Mouse (Mus musculus): ENCODE data around the gene Lin7c.

Gene Lin7c

GRCm38 (mm10) chr2:109916782-109917495, 26.3 kb downstream of the Lin7c start:
- no peak for DNase-seq (ENCODE audit: low read depth, low spot score)

DNA sequence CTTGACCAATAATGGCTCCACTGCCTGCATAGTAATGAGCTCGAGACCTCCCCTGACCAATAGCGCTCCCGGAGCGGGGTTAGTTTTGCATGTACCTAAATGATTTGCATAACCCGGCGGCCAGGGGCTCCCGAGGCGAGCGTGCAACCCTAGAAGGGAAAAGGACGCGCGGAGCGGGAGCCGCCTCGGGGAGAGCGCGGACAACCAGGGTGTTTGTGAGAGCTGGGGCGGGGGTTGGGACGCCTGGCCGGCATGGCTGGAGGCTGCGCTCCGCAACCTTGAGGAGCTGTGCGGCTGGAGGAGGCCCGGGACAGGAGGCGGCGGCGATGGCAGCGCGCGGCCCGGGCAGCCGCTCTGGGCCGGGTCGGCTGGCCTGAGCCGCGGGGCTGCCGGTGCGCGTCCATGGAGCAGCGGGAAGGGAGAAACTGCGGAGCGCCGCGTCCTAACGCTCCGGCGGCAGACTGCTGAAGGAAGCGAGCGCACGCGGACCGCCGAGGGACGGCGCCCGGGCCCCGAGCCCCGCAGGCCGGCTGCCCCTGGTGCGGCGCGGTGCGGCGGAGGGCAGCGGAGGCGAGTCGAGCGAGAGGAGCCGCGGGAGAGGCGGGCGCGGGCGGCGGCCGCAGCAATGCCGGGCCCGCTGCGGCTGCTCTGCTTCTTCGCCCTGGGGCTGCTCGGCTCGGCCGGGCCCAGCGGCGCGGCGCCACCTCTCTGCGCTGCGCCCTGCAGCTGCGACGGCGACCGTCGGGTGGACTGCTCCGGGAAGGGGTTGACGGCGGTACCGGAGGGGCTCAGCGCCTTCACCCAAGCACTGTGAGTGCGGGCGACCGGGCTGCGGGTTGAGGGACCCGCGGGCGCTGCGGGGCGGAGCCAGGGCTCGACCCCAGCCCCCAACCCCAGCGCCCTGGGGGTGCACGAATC, 27.1 kb downstream of the Lin7c start, which contains the start of gene Lgr4:
Gene Lgr4 (plus strand): TSS at position 152 of the 918 bp plus-strand sequence.
- peak; percentile 99 for DNase-seq (ENCODE audit: low read depth, low spot score)

GRCm38 (mm10) chr2:109918592-109919262, 28.1 kb downstream of the Lin7c start:
- peak; percentile 56 for DNase-seq (ENCODE audit: low read depth, low spot score)

DNA sequence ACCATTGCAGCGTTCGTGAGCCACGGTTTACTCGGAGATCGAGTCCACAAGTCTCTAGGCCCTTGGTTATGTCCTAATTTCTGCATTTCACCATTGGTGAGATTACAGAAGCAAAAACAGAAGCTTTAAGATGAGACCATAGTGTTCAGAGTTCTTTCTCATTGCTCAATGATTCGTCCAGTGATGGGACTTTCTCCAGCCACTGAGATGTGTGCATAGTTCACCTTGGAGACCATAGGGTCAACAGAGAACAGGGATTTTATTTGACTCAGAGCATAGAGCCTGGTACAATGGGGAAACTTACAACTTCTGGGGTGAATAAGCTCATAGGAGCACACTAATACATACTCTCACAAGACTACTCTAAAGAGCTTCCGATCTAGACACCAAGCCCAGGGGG, 29.8 kb downstream of the Lin7c start:
- DNase-seq (ENCODE audit: low read depth, low spot score), result no peak

DNA sequence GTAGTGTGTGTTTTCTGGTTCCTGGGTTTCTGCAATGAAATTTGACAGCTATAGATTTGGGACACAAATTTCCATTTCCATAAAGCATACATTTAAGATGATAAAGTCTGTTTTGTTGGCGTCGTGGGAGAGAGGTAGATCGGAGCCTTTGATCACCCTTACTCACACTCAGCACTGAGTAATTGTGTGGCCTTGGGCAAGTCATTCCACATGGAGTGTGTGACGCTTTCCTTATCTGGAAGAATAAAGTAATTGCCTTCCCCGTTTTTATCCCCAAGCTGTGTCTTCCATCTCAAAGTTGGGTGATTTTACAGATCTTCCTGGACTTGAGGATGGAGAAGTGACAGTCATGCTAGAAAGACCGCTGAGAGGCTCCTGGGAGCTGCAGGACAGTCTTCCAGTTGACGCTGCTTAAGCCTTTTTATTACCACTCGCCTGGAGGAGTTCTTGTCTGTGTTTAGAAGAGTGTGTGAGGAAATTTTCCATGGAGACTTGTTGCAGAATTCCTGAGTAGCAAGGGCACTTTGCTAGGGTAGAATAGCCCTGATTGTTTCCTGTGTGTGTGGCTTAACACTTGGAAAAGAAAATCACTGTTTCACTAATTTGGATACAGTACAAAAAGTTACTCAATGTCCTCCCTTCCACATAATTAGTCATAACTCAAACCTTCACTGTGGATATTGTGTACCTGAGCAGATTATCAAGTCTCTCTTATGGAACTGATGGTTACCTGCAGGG, 30.8 kb downstream of the Lin7c start:
- no peak for DNase-seq (ENCODE audit: low read depth, low spot score)

DNA sequence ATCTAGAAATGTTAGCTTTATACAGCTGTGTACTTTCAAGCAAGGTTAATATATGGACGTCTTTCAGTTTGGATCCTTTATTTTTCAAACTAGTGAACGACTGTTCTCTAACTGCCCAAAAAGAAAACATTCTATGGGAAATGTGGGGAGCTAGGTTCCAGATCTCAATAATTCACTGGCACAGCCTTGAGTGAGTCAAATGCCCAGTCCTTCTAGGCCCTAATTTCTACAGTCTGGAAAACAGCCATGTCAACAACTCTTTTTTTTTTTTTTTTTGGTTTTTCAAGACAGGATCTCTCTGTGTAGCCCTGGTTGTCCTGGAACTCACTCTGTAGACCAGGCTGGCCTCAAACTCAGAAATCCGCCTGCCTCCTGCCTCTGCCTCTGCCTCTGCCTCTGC, 31.7 kb downstream of the Lin7c start:
- DNase-seq (ENCODE audit: low read depth, low spot score), result no peak

DNA sequence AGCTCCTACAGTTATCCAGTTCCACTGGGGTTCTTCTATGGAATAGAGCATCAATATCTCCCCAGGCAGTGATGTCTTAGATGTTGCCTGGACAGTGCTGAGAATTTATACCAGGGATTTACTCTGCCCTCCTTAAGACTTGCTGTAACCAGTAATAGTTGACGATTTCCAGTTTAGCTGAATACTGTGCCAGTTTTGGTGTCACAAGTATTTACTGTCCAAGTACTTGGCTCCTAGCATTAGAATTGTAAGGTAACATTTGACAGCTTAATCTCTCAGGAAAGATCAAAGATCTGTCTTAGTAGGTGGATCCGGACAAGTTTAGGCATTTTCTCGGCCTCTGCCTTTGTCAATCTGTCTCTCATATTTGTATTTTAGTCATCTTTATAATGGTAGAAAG, 32.4 kb downstream of the Lin7c start:
- DNase-seq (ENCODE audit: low read depth, low spot score), result no peak

DNA sequence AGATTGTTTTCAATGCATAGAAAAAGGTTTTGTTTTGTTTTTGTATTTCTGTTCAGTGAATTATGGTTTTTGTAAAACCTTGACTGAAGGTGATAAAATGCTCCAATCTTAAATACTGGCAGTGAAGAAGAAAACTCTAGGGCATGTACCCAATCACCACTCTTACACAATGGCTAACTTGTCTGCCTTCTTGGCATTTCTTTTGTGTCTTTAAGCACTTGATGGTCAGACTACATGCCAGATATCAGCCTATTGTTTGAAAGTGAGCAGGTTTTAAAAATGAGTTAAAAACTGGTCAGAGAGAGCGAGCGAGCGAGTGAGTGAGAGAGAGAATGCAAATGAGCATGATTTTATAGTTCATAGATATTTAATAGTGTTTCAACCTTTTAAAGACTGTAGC, 33.3 kb downstream of the Lin7c start:
- DNase-seq (ENCODE audit: low read depth, low spot score), result peak; percentile 17

- DNase-seq (ENCODE audit: low read depth, low spot score), result no peak
Measured at GRCm38 (mm10) chr2:109926984-109927383, 36.3 kb downstream of the Lin7c start.

GRCm38 (mm10) chr2:109927446-109927845, 36.8 kb downstream of the Lin7c start:
- no peak for DNase-seq (ENCODE audit: low read depth, low spot score)

GRCm38 (mm10) chr2:109927876-109928275, 37.2 kb downstream of the Lin7c start:
- no peak for DNase-seq (ENCODE audit: low read depth, low spot score)

DNA sequence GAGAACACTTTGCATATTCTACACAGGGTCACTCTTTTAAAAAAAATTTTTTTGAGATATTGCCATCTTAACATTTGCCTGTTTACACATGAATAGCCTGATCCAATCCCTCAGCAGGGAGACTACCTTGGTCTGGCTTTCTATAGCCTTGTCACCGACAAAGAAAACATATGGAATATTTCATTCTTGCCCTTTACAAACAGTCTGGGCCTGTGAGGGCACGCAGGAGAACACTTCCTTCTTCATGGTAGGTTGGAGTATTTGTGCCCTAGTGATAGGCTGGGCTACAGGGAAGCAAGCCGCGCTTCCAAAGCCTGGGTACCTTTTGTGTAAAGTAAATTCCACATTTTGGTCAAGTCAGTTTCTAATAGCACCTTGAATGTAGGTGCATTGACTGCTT, 38.1 kb downstream of the Lin7c start:
- DNase-seq (ENCODE audit: low read depth, low spot score), result no peak

DNA sequence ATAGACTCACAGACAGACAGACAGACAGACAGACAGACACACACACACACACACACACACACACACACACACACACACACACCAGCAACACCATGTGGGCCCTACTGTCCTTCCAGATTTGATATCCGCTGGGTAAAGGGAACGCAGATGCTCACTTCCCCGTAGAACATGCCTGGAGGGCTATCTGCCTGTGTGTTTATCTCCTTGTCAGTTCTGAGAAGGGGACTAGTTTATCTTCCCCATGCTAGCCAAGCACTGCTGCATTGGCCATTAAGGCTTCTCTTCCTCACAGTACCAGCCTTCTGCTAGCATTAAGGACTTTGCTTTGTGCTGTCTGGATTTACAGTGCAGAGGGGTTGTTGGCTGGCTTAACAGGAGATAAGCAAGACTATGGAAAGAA, 38.6 kb downstream of the Lin7c start:
- DNase-seq (ENCODE audit: low read depth, low spot score), result no peak

GRCm38 (mm10) chr2:109930366-109930765, 39.7 kb downstream of the Lin7c start:
- peak; percentile 57 for DNase-seq (ENCODE audit: low read depth, low spot score)

DNA sequence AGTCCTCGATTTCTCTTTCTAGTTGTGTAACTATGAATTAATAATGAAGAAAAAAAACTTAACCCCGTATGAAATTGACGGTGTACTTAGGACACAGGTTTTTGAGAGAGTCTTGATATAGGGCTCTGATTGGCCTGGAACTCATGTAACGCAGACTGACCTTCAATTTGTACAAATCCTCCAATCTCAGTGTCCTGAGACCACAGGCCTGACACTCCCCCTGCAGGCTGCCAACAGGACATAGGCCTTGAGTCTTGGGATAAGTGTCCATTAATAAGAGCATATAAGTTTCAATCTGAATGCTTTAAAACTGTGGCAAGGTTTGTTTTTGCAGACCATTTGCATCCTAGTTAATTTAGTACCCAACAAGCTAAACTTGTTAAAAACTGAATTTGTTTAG, 40.1 kb downstream of the Lin7c start:
- peak; percentile 57 for DNase-seq (ENCODE audit: low read depth, low spot score)

DNA sequence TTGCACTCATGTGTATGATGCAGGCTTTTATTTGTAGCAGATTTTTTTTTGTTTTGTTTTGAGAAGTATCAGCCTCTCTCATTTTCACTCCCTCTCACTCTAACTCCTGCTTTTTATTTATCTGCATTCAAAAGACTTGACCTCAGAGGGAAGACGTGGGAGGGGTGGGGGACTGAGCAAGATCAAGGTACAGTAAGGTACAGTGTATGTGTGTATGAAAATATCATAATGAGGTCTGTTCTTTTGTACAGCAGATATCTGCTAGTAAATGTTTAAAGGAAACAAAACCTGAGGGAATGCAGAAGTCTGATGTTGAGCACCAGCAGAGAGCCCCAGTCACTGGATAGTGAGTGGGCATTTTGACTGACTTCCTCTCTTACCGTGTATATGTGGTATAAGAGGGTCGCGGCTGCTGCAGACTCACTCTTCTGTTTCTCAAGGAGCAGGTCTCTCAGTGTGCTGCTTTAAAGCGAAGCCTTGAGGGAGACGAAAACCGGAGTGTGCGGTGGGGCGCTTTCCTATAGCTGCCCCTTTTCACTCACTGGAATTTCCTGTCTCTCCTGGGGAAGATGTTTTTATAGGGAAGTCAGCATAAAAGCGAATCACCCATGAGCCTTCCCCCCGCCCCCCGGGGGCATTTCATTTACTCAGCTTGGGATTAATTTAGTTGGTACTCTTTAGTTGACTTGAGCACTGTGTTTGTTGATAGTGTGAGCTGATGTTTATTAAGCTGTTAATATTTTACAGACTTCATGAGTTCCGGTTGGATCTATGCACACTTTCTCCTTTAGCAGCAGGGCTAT, 41.5 kb downstream of the Lin7c start:
- no peak for DNase-seq (ENCODE audit: low read depth, low spot score)

GRCm38 (mm10) chr2:109933151-109933550, 42.5 kb downstream of the Lin7c start:
- DNase-seq (ENCODE audit: low read depth, low spot score), result no peak

DNA sequence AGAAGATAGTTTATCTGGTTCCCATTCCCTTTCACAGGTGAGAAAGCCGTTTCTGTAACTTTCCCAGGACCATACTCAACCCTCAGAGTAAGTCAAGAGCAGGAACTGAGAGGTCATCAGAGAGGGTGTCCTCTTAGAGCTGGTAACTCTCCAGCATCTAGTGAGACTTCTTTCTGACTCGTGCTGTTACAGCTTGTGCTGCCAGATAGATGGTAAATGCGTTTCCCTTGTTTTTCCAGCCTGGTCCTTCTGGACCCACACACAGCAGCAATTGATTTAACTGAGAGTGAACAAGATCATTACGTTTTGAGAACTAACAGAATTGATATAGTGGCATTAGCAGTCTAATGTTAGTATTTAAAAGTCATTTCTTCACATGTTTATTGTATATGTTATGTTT, 43.4 kb downstream of the Lin7c start:
- DNase-seq (ENCODE audit: low read depth, low spot score), result no peak

DNA sequence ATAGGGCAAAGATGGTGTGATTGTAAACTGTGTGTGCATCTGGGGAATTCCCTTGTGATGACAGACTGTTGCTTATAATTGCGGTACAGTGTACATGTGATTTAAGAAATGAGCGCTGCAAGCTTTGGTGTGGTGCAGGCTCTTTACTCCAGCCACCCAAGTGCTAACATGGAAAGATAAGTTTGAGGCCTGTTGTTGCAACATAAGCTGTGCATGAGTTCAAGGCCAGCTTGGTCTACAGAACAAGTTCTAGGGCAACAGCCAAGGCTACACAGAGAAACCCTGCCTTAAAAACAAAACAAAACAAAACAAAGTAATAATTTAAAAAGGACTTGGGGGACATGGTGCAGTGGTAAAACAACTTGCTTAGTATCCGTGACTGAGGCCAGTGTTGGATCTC, 44.5 kb downstream of the Lin7c start:
- no peak for DNase-seq (ENCODE audit: low read depth, low spot score)

DNA sequence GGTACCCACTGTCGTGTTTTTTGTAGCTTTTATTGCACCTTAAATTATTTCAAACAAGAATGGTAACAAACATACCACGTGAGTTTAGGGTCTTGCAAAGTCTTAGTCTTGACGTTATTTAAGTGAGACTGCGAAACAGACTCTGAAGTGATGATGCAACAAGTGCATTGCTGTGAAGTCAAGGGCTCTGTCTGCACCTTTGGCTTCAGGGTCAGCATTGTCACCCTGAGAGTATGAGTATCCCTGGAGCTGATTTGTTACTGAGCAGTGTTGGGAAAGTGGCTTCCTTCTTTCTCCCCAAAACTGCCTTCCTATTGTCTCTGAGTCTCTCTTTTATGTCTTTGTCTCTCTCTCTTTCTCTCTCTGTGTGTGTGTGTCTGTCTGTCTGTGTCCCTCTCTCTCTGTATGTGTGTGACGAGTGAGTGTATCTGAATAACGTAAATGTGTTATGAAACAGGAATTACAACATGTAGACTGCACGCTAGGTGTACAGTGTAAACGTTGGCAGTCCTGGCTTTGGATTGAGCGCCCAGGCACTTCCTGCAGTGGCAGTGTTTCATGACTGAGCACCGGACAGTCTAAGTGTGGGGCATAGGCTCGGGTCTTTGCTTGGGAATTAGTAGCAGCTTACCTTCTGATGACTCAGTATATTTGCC, 45.2 kb downstream of the Lin7c start:
- DNase-seq (ENCODE audit: low read depth, low spot score), result no peak

Measured in ZHBTc4 (cell line).